Mouse (Mus musculus): ENCODE measurements around the gene Ric8b.

Gene Ric8b

GRCm38 (mm10) chr10:85006573-85007310 lies 89.3 kb downstream of the Ric8b start:
- no peak for DNase-seq (ENCODE audit: low spot score in 2 of 2)

DNA sequence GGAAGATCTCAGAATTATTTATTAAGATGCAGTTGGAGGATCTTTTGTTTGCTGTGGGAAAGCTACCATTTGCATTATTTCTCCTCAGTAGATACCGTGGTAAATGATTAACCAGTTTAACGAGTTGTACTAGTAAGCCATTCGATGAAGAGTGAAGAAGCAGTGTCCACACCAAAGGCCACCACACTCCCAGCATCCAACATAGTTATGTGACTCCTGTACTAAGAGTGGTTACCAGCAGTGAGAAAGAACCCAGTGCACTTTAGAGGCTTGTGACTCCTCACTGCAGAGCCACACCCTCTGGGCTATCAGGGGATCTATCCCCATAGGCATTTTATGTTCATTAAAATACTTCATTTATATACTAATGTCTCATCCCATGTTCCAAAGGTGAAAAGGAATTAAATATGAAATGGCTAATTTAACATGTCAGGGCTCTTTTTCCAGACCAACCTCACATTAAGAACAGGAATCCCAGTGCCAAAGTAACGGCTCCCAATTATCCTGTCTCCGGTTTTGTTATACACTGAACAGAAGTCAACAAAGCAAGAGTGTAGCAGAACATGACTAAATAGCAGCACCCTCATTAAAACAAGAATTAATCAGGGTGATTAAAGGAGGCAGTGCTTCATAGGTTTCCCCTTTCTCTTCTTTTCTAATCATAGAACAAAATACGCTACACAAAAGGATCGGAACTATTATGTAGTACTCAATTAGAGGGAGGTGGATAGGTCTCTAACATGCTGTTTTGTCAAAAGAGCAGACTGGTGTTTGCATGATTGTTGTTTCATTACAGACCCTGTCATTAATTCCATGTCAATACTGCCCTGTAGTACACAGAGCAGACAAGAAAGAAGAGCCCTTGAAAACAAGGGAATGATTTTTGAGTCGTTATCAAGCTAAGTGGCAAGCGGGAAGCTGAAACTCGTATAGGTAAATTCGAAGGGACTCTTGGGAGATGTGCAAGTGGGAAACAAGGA lies 90.7 kb downstream of the Ric8b start:
- DNase-seq (ENCODE audit: low spot score in 2 of 2): no peak

GRCm38 (mm10) chr10:85011066-85011465 lies 93.7 kb downstream of the Ric8b start:
- no peak for DNase-seq (ENCODE audit: low spot score in 2 of 2)

- DNase-seq (ENCODE audit: low spot score in 2 of 2): peak in 1 of 2 experiments; percentile 49
Measured at GRCm38 (mm10) chr10:85013464-85013863, 96.0 kb downstream of the Ric8b start.

DNA sequence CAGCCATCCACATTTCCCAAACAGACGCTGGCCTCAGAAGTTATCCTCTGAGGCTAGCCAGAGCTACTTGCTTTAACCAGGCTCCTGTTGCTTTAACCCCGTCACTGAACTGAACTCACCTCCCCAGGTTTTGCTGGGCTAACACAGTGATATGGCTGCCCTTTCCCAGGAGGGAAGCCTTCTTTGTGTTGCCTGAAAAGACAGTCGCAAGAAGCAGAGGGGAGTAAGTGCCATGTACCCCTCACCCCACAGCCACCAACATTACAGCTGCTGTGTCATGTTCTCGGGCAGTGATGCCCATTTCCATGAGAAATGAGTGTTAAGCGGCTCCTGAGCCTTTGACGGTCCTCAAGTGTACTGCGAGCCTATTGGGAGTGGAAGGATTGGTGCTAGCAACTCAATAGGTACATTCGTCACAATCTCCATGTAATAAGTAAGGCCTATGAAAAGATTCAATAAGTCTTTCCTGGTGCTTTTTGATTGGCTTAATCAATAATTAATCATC lies 96.6 kb downstream of the Ric8b start:
- DNase-seq (ENCODE audit: low spot score in 2 of 2): no peak

DNA sequence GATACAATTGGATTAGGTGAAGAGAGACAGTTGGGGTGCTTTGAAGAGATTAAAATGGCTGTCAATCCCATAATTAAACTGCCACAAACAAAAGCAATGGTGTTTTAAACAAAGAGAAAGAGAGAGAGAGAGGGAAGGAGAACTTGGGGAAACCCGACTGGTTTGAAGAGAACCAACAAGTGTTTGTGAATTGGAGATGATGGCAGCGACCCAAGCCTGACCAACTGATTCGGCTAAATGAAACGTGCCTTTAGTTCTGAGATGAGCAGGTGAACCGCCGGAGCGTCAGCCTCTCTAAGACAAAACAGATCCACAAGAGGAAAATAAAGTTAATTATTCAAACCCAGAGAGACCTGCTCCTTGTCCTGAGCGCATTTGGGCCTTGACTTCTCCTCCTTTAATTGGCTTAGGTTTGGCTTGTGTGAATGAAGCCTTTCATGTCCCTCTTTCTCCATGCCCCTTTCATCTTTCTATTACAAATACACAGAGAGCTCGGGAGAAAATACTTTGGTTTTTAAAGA lies 97.1 kb downstream of the Ric8b start:
- DNase-seq (ENCODE audit: low spot score in 2 of 2): no peak

- DNase-seq (ENCODE audit: low spot score in 2 of 2): no peak
Measured at GRCm38 (mm10) chr10:85022647-85023312, 105.4 kb downstream of the Ric8b start.

- DNase-seq (ENCODE audit: low spot score in 2 of 2): no peak
Measured at GRCm38 (mm10) chr10:85023313-85023666, 105.9 kb downstream of the Ric8b start.

DNA sequence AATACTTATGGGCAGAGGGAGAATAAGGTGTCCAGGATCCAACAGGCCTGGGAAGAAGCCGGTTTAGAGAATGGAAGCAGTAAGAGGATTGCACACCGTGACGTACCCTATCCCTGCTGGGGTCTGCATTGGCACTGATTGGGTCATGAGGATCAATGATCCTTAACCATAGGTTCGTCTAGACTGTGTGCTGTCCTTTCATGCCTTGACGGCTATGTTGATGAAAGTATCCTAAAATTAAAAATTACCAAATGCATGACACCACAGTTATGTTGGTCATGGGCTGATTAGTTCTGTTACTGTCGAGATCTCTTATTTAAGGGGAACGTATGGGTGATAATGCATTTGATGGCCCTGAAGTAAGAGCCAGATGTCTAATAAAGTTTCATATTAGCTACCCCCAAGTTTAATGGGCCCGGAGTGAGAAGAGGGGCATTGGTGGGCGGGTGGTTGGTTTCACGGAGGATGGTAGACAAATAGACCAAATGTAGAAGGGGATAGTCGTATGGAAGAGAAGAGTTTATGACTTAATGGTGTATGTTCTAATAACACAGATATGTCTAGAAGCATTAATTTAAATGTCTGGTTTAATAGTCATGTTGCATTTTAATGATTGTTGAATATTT lies 108.5 kb downstream of the Ric8b start:
- DNase-seq (ENCODE audit: low spot score in 2 of 2): no peak

DNA sequence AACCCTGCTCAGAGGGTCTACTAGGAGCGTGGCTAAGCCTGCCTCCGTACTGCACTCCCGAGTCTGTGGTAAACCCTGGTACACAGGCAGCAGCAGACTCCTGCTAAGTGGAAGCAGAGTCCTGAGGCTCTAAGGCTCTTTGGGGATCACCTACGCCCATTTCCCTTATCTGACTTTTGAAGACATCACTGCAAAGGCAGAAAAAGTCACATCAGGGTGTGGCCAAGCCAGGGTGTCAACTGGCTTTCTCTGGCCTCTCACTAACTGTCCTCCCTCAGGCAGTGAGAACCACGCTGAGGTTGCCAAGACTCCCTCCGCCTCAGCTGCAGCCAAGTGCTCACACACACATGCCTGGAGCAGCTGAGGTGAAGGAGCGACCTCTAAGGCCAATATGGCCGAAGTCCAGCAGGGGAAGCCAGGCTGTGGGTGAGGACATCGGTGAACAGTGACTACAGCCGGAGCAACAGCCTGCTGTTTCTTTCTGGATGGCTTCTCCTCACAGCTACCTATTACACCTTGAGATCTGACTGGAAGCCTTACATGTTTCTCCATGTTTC lies 110.3 kb downstream of the Ric8b start:
- DNase-seq (ENCODE audit: low spot score in 2 of 2): no peak

GRCm38 (mm10) chr10:85035131-85035725 lies 117.8 kb downstream of the Ric8b start:
- DNase-seq (ENCODE audit: low spot score in 2 of 2): no peak

- DNase-seq (ENCODE audit: low spot score in 2 of 2): no peak
Measured at GRCm38 (mm10) chr10:85038147-85038546, 120.7 kb downstream of the Ric8b start.

DNA sequence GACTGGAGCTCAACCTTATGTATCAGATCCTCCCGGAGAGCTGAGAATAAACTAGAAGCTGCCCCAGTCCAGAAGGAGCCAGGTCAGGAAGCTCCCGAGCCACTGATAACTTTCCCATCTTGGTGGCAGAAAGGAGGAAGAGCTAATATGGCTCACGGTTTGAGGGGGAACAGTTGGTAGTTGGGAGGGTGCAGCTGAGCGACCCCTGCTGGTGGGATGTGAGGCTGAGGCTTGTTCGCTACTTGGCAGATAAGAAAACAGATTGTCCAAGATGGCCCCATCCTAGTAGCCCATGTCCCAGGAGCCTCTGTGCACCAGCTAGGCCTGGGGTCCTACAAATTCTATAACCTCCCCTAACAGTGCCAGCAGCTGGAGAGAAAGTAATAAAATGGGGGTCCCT lies 121.4 kb downstream of the Ric8b start:
- DNase-seq (ENCODE audit: low spot score in 2 of 2): no peak

- no peak for DNase-seq (ENCODE audit: low spot score in 2 of 2)
Measured at GRCm38 (mm10) chr10:85044191-85044711, 126.8 kb downstream of the Ric8b start.

DNA sequence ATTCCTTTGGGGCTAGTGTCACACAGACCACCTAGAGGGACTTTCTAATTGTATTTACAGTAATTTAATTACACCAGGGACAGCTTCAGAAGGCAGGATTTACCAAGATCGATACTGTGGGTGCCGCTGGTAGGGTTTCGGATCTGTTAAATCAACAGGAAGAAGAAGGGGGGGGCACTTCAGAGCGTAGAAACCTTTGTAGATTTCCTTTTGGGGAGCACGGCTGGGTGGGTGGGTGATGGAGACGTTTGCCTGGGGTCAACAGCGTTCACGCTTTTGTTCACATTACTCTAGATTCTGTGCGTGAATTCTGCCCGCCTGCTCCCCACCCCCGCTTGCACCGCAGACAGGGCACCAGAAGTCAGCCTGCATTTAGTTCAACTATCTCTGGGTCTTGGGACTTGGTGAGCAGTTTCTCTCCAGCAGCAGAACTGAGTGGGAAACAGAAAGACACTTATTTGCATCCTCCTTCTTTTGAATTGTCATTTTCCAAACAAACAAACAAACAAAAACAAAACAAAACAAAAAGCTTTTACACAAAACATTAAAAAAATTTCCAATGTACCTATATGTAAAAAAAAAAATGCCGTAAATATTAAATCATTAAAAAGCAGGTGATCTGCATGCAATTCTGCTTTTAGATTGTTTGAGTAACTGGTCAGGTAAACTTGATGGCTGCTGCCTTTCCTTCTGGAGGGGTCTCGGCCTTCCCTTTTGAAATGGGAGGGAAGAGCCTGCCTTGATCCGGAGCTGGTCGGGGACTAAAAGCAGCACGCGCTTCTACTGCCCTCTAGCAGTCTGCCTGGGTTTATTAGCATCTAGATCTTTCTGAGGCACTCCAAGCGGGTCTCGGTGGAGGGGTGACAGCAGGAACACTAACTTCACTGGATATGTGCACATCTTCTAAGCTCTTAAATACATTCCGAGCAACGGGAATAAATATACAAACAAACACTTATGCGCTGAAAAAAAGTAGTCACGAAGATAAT lies 127.6 kb downstream of the Ric8b start:
- peak; percentile 31 to 54 for DNase-seq (ENCODE audit: low spot score in 2 of 2)

GRCm38 (mm10) chr10:85046585-85046984 lies 129.2 kb downstream of the Ric8b start:
- peak in 1 of 2 experiments; percentile 39 for DNase-seq (ENCODE audit: low spot score in 2 of 2)

- no peak for DNase-seq (ENCODE audit: low spot score in 2 of 2)
Measured at GRCm38 (mm10) chr10:85048008-85048407, 130.6 kb downstream of the Ric8b start.

DNA sequence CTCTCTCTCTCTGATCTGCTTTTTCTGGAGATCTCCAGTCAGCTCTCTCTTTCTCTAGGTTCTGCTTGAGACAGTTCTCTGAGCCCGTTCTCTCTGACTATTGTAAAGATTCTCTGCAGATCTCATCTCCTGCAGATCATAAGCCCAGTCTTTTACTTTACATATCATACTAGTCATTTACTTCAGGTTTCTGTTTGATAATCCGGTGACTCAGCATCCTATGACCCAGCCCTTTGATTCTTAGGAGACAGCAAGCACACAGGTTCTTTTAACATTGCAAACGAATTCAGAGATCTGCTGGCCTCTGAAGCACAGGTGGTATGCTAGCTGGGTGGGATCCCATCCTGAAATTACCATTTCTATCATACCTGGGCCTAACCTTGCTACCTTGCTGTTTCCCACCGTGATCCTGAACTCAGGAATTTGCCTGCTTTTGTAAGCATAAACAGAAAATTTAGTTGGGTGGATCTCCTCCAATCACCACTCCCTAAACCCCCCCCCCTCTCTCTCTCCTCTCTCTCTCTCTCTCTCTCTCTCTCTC lies 133.3 kb downstream of the Ric8b start:
- DNase-seq (ENCODE audit: low spot score in 2 of 2): no peak

- DNase-seq (ENCODE audit: low spot score in 2 of 2): no peak
Measured at GRCm38 (mm10) chr10:85052451-85052850, 135.0 kb downstream of the Ric8b start.

Measured in frontal cortex, postnatal 36 days (tissue).